Mouse (Mus musculus) c-Kit-positive CD71-positive TER-119-negative erythroid progenitor cells, embryonic 14.5 days (primary cell): ENCODE measurements around the gene Fam122a.

Source experiments
- DNase-seq: peaks from one replicate; pipeline ENCODE4 v3.0.0-alpha.2; 2013; ENCODE audit warnings: low read depth

The Fam122a gene

GRCm38 (mm10) chr19:24428011-24428410, 49.1 kb downstream of the Fam122a start:
- no peak for DNase-seq

- no peak for DNase-seq
These were observed 49.9 kb downstream of the Fam122a start for GRCm38 (mm10) chr19:24427258-24427657.

GRCm38 (mm10) chr19:24426759-24427181, 50.4 kb downstream of the Fam122a start:
- no peak for DNase-seq
